26 mouse cellular contexts compared by ENCODE assay signal in the genomic region with DNA sequence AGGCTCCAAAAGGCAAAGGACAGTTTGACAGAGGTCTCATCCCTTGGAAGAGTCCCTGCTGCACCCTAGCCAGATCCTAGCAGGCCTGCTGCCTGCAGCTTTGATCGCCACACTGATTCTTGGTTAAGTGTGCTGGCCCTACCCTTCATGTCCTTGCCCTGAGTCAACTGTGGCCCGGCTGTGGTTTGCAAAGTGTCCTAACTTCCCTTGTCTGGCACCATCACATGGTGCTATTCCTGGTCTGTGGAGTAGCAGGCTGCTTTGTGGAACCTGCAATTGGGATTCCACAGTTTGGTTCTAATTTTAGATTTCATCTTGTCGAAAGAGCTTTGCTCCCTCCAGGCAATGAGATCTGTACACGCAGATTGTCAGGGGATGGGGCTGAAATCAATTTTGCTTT. TPM values are rescaled to one million over a fixed set of nuclear protein-coding genes. Genes with fewer than 3 reads are reported as not detected.
DNase-seq lines count a peak whose midpoint lies in the region; ATAC-seq lines count a peak whose summit lies in the region.
"Had no signal": no experiment of that assay in that cellular context is flagged by ENCODE, and none has a peak within 500 bp of the region (broad histone marks: within the 10 kb centered on the region; RNA-seq: fewer than 3 reads in every experiment).

No protein-coding gene starts in this region.

- no peak overlapping the region for H3K4me2 ChIP-seq in heart, embryonic 11.5 days
- H3K4me2 ChIP-seq: forebrain, embryonic 13.5 days; kidney, embryonic 15.5 days; limb, embryonic 13.5 days; liver, embryonic 13.5 days; lung, embryonic 14.5 days; midbrain, embryonic 12.5 days; neural tube, embryonic 12.5 days had no signal

- H3K9ac ChIP-seq in heart, embryonic 11.5 days (ENCODE audit: low read depth, low read length) = no peak overlapping the region
- H3K9ac ChIP-seq: forebrain, embryonic 13.5 days; kidney, embryonic 15.5 days; limb, embryonic 13.5 days; liver, embryonic 13.5 days; lung, embryonic 14.5 days; midbrain, embryonic 12.5 days; neural tube, embryonic 12.5 days had no signal

- H3K36me3 ChIP-seq in heart, embryonic 11.5 days (ENCODE audit: control insufficient read depth, insufficient read depth, low read length) = no peaks in the 10 kb centered on the region
- H3K36me3 ChIP-seq: kidney, embryonic 15.5 days; limb, embryonic 13.5 days; liver, embryonic 13.5 days; midbrain, embryonic 12.5 days; neural tube, embryonic 12.5 days had no signal

- H3K4me3 ChIP-seq in heart, embryonic 11.5 days (ENCODE audit: low read depth, low read length) = no peak overlapping the region
- H3K4me3 ChIP-seq: erythroblast, embryonic 14.5 days; forebrain, embryonic 13.5 days; kidney, embryonic 15.5 days; limb, embryonic 13.5 days; liver, embryonic 13.5 days; midbrain, embryonic 12.5 days; neural tube, embryonic 12.5 days had no signal

- no peaks in the 10 kb centered on the region for H3K27me3 ChIP-seq in heart, embryonic 11.5 days (ENCODE audit: control insufficient read depth, insufficient read depth, low read length)
- H3K27me3 ChIP-seq: forebrain, embryonic 13.5 days; kidney, embryonic 15.5 days; limb, embryonic 13.5 days; liver, embryonic 13.5 days; midbrain, embryonic 12.5 days; neural tube, embryonic 12.5 days had no signal

- 53% methylated on average over 4 of the region's 4 CpGs for WGBS in heart, embryonic 11.5 days (ENCODE audit: insufficient replicate concordance)

- intact Hi-C loops in heart, postnatal 10 days (cut with DNase I) = no loop called here

- no peak for ATAC-seq in heart, embryonic 11.5 days (replicated peaks; ENCODE audit: insufficient number of reproducible peaks, low FRiP score, low TSS enrichment)
- ATAC-seq: forebrain, embryonic 13.5 days had no signal

- no peaks in the 10 kb centered on the region for H3K9me3 ChIP-seq in heart, embryonic 11.5 days (replicated peaks; ENCODE audit: control insufficient read depth, low read length)
- H3K9me3 ChIP-seq: forebrain, embryonic 13.5 days; kidney, embryonic 15.5 days; limb, embryonic 13.5 days; liver, embryonic 13.5 days; midbrain, embryonic 12.5 days; neural tube, embryonic 12.5 days had no signal

- no peaks in the 10 kb centered on the region for H3K4me1 ChIP-seq in heart, embryonic 11.5 days (ENCODE audit: control insufficient read depth, insufficient read depth, low read length)
- H3K4me1 ChIP-seq: forebrain, embryonic 13.5 days; limb, embryonic 13.5 days; midbrain, embryonic 12.5 days; neural tube, embryonic 12.5 days had no signal

- peak overlapping the region; percentile 46 for H3K27ac ChIP-seq in heart, embryonic 11.5 days (ENCODE audit: low read depth, low read length)
- H3K27ac ChIP-seq: forebrain, embryonic 13.5 days; kidney, embryonic 15.5 days; limb, embryonic 13.5 days; liver, embryonic 13.5 days; midbrain, embryonic 12.5 days; neural tube, embryonic 12.5 days had no signal

- DNase-seq in 3134 (ENCODE audit: extremely low read depth, insufficient read length, low spot score) = peak; percentile 25
- DNase-seq in brain, adult 2 months (ENCODE audit: low read depth, low spot score) = peak; percentile 53
- peak; percentile 42 to 49 for DNase-seq in heart, postnatal 10 days
- no peak for DNase-seq in embryo, embryonic 9.5 days (ENCODE audit: extremely low spot score)
- DNase-seq in yolk sac, embryonic 10.5 days (ENCODE audit: low spot score) = no peak
- no peak for DNase-seq in cerebellum, postnatal 4 days (ENCODE audit: low spot score in 2 of 2)
- DNase-seq: adrenal gland, adult 8-10 months; cerebellum, adult 9-11 months; gastrocnemius, postnatal 25 days; liver, embryonic 13.5 days; lung, embryonic 14.5 days; thymus, postnatal 25 days had no signal

RNA-seq across cellular contexts. Expression of a gene that starts 2.4 kb away (rescaled TPM):
- polyA plus RNA-seq in heart, embryonic 11.5 days (2014; fragmentation: Nextera tagmentation; extraction: Ambion mirVana) = 3.5 TPM in 2 replicates
- 10 to 100 TPM in 1 of 2 experiments, 1 to 10 TPM in 1; 9.4 to 24.0 TPM for total RNA-seq in heart, postnatal 10 days (2021)
- total RNA-seq: monocyte, adult 5-6 weeks had no signal
- polyA plus RNA-seq: midbrain, embryonic 12.5 days had no signal

RNA-seq across cellular contexts. Expression of a gene that starts 16.9 kb away (rescaled TPM):
- 0.59 and 2.0 TPM in 2 replicates for polyA plus RNA-seq in heart, embryonic 11.5 days (2014; fragmentation: Nextera tagmentation; extraction: Ambion mirVana)
- 10 to 100 TPM; 11.4 to 12.9 TPM for total RNA-seq in heart, postnatal 10 days (2021)

RNA-seq across cellular contexts. Expression of a gene that starts 35.8 kb away (rescaled TPM):
- polyA plus RNA-seq in heart, embryonic 11.5 days (2014; fragmentation: Nextera tagmentation; extraction: Ambion mirVana) = not detected in 2 replicates
- total RNA-seq in heart, postnatal 10 days (2021) = not detected
- total RNA-seq: adrenal gland, adult 8-10 months; gastrocnemius, postnatal 25 days; layer of hippocampus, postnatal 14 days; left cerebral cortex, postnatal 14 days; monocyte, adult 5-6 weeks had no signal
- polyA plus RNA-seq: brain, embryonic 14.5 days; embryonic facial prominence, embryonic 11.5 days; erythroblast, embryonic 14.5 days; forebrain, embryonic 13.5 days; hindbrain, embryonic 11.5 days; intestine, embryonic 14.5 days; kidney, embryonic 15.5 days; limb, embryonic 13.5 days; liver, embryonic 13.5 days; lung, embryonic 14.5 days; midbrain, embryonic 12.5 days; neural tube, embryonic 12.5 days had no signal

Comparison
In these comparisons a context has a peak if more than half of its experiments do, and no peak if none do; other contexts are left out.
1. DNase-seq: peak in 3134 (single experiment), brain, adult 2 months (single experiment) and heart, postnatal 10 days (2 of 2); none in embryo, embryonic 9.5 days (single experiment), yolk sac, embryonic 10.5 days (single experiment) and cerebellum, postnatal 4 days (0 of 2).